Mouse (Mus musculus) midbrain, embryonic 12.5 days (tissue): ENCODE measurements around the gene Vat1. TPM values are rescaled to one million over a fixed set of nuclear protein-coding genes. Genes with fewer than 3 reads are reported as not detected.
"Not testable (repeated sequence)": the region's sequence is repeated elsewhere in the genome, so short reads cannot be mapped to it uniquely, and the experiment has no call there.

Experiments used
- ATAC-seq: fragments of 200-750 bp; cut with Nextera tagmentation; 2 replicates; pipeline ENCODE4 v1.8.0; 2017; ENCODE audit warnings: low read depth, moderate TSS enrichment, moderate library complexity; ENCODE audit not compliant: low FRiP score
- H3K27ac ChIP-seq: fragments of 300-500 bp; sonication (generic); replicated peaks from 2 replicates; pipeline ENCODE4 v1.5.1; 2016; ENCODE audit warnings: mild to moderate bottlenecking
- H3K27me3 ChIP-seq: fragments of 300-500 bp; sonication (generic); 2 replicates; pipeline ENCODE4 v1.6.1; 2016; ENCODE audit warnings: mild to moderate bottlenecking
- H3K36me3 ChIP-seq: fragments of 300-500 bp; sonication (generic); 2 replicates; pipeline ENCODE4 v1.6.1; 2016
- H3K4me1 ChIP-seq: fragments of 300-500 bp; sonication (generic); 2 replicates; pipeline ENCODE4 v1.6.1; 2016
- H3K4me2 ChIP-seq: fragments of 300-500 bp; sonication (generic); replicated peaks from 2 replicates; pipeline ENCODE4 v1.6.1; 2016; ENCODE audit warnings: mild to moderate bottlenecking, moderate library complexity
- H3K4me3 ChIP-seq: fragments of 300-500 bp; sonication (generic); 2 replicates; pipeline ENCODE4 v1.5.1; 2016; ENCODE audit warnings: mild to moderate bottlenecking
- H3K9ac ChIP-seq: fragments of 300-500 bp; sonication (generic); replicated peaks from 2 replicates; pipeline ENCODE4 v1.6.1; 2016; ENCODE audit warnings: mild to moderate bottlenecking, moderate library complexity
- H3K9me3 ChIP-seq: fragments of 300-500 bp; sonication (generic); 2 replicates; pipeline ENCODE4 v1.6.1; 2016; ENCODE audit warnings: mild to moderate bottlenecking
- WGBS: fragments of 180-500 bp; shearing (Covaris S2); methylation state at CpG from one replicate; pipeline ENCODE4 v1.1.7; 2016; 5-methylcytosine and 5-hydroxymethylcytosine counted together
- polyA plus RNA-seq: library from polyadenylated mRNA; unstranded; fragments of >200 nt; fragmentation: Nextera tagmentation; extraction: Ambion mirVana; gene quantifications from 2 replicates; pipeline ENCODE4 v1.2.1, GENCODE M21; 2016

Vat1 gene
- polyA plus RNA-seq, 1 experiment from 2014 or later: 69.3 TPM

- ATAC-seq, H3K9me3 ChIP-seq: not testable (repeated sequence)
- 62% methylated on average over 3 of the region's 3 CpGs for WGBS
Measured at GRCm38 (mm10) chr11:101438006-101438405, 28.0 kb downstream of the Vat1 start.

GRCm38 (mm10) chr11:101436916-101437315 lies 29.1 kb downstream of the Vat1 start:
- Histone ChIP-seq H3K9ac (no peak overlapping the region), H3K9me3 (no peaks in the 10 kb centered on the region), H3K4me1 (no peaks in the 10 kb centered on the region), H3K27ac (peak overlapping the region; percentile 30; the same call in 1 of the 2 replicates), H3K36me3 (peaks cover 37% of the 10 kb centered on the region), H3K4me2 (no peak overlapping the region), H3K27me3 (no peaks in the 10 kb centered on the region), H3K4me3 (no peak overlapping the region)
- WGBS: 44% methylated on average over 4 of the region's 4 CpGs
- no peak for ATAC-seq

More at GRCm38 (mm10) chr11:101438006-101438405, 28.0 kb downstream of the Vat1 start:
- H3K4me2 ChIP-seq, H3K4me3 ChIP-seq, H3K27ac ChIP-seq, H3K4me1 ChIP-seq, H3K27me3 ChIP-seq, H3K9ac ChIP-seq: not testable (repeated sequence)
- peaks cover 29% of the 10 kb centered on the region for H3K36me3 ChIP-seq

- Histone ChIP-seq H3K4me2 (no peak overlapping the region), H3K4me1 (no peaks in the 10 kb centered on the region), H3K27ac (no peak overlapping the region), H3K4me3 (no peak overlapping the region), H3K27me3 (no peaks in the 10 kb centered on the region), H3K9ac (no peak overlapping the region), H3K9me3 (no peaks in the 10 kb centered on the region), H3K36me3 (peaks cover 47% of the 10 kb centered on the region)
- 86% methylated on average over 4 of the region's 4 CpGs for WGBS
- no peak for ATAC-seq
Measured at GRCm38 (mm10) chr11:101435831-101436230, 30.2 kb downstream of the Vat1 start.

- no peaks in the 10 kb centered on the region for H3K9me3 ChIP-seq
- 90% methylated on average over 13 of the region's 13 CpGs for WGBS
- no peak overlapping the region for H3K4me2 ChIP-seq
- H3K27ac ChIP-seq: no peak overlapping the region
- H3K9ac ChIP-seq: 0 out of 2 replicates have a peak overlapping the region, but pooled peaks have one; percentile 4
- peaks cover 66% of the 10 kb centered on the region for H3K36me3 ChIP-seq
- no peak for ATAC-seq
- no peak overlapping the region for H3K4me3 ChIP-seq
- no peaks in the 10 kb centered on the region for H3K4me1 ChIP-seq
- H3K27me3 ChIP-seq: no peaks in the 10 kb centered on the region
Measured at GRCm38 (mm10) chr11:101433396-101433795, 32.6 kb downstream of the Vat1 start.

- Histone ChIP-seq H3K27ac (no peak overlapping the region), H3K9ac (no peak overlapping the region), H3K4me2 (no peak overlapping the region), H3K36me3 (peaks cover 66% of the 10 kb centered on the region), H3K27me3 (no peaks in the 10 kb centered on the region), H3K4me3 (no peak overlapping the region), H3K4me1 (peaks cover 7% of the 10 kb centered on the region), H3K9me3 (no peaks in the 10 kb centered on the region)
- 92% methylated on average over 9 of the region's 9 CpGs for WGBS
- ATAC-seq: no peak
Measured at GRCm38 (mm10) chr11:101431327-101431726, 34.7 kb downstream of the Vat1 start.

- ATAC-seq: no peak
- Histone ChIP-seq H3K27me3 (no peaks in the 10 kb centered on the region; the same call in 1 of the 2 replicates), H3K9ac (peak overlapping the region; percentile 75; the same call in 1 of the 2 replicates), H3K9me3 (no peaks in the 10 kb centered on the region), H3K36me3 (peaks cover 22% of the 10 kb centered on the region), H3K4me3 (peak overlapping the region; percentile 83), H3K27ac (no peak overlapping the region), H3K4me1 (peaks cover 24% of the 10 kb centered on the region), H3K4me2 (peak overlapping the region; percentile 91)
- 68% methylated on average over 8 of the region's 8 CpGs for WGBS
Measured at GRCm38 (mm10) chr11:101426165-101426564, 39.9 kb downstream of the Vat1 start.

GRCm38 (mm10) chr11:101424925-101425813 lies 40.9 kb downstream of the Vat1 start, which contains the start of the genes Rundc1 and Ptges3l:
TSS of gene Rundc1 (plus strand) at chr11:101425085.
TSS of gene Ptges3l (minus strand) at chr11:101425333.
- ATAC-seq: peak; percentile 94
- WGBS: under 1% methylated on average over 80 of the region's 81 CpGs
- peaks cover 24% of the 10 kb centered on the region for H3K4me1 ChIP-seq

GRCm38 (mm10) chr11:101424105-101424851 lies 41.8 kb downstream of the Vat1 start, which contains the start of gene Gm27029:
TSS of gene Gm27029 (minus strand) at chr11:101424796.
- Histone ChIP-seq H3K9me3 (no peaks in the 10 kb centered on the region), H3K4me2 (peak within 1 kb of the TSS; percentile 91), H3K4me1 (peaks cover 24% of the 10 kb centered on the region), H3K4me3 (peak within 1 kb of the TSS; percentile 83), H3K27ac (peak within 1 kb of the TSS; percentile 85), H3K36me3 (peaks cover 4% of the 10 kb centered on the region), H3K27me3 (no peaks in the 10 kb centered on the region; the same call in 1 of the 2 replicates), H3K9ac (peak within 1 kb of the TSS; percentile 75)
- ATAC-seq: peak; percentile 17; the same call in 1 of the 2 replicates
- 8% methylated on average over 23 of the region's 23 CpGs for WGBS

More at GRCm38 (mm10) chr11:101424925-101425813, 40.9 kb downstream of the Vat1 start, which contains the start of the genes Rundc1 and Ptges3l:
- peak within 1 kb of the TSS; percentile 91 for H3K4me2 ChIP-seq
- H3K27ac ChIP-seq: peak within 1 kb of the TSS; percentile 85
- no peaks in the 10 kb centered on the region for H3K9me3 ChIP-seq
- H3K9ac ChIP-seq: peak within 1 kb of the TSS; percentile 75
- peaks cover 13% of the 10 kb centered on the region for H3K36me3 ChIP-seq
- no peaks in the 10 kb centered on the region; the same call in 1 of the 2 replicates for H3K27me3 ChIP-seq
- peak within 1 kb of the TSS; percentile 83 for H3K4me3 ChIP-seq

- H3K9ac ChIP-seq: no peak overlapping the region
- no peak overlapping the region for H3K4me2 ChIP-seq
- H3K4me1 ChIP-seq: peaks cover 15% of the 10 kb centered on the region
- H3K9me3 ChIP-seq: no peaks in the 10 kb centered on the region
- H3K4me3 ChIP-seq: no peak overlapping the region
- 92% methylated on average over 5 of the region's 5 CpGs for WGBS
- no peak overlapping the region for H3K27ac ChIP-seq
- ATAC-seq: no peak
- H3K36me3 ChIP-seq: no peaks in the 10 kb centered on the region
- no peaks in the 10 kb centered on the region; the same call in 1 of the 2 replicates for H3K27me3 ChIP-seq
Measured at GRCm38 (mm10) chr11:101420148-101420547, 45.9 kb downstream of the Vat1 start.

GRCm38 (mm10) chr11:101419610-101420009 lies 46.4 kb downstream of the Vat1 start:
- Histone ChIP-seq H3K9ac (no peak overlapping the region), H3K4me3 (no peak overlapping the region), H3K4me2 (no peak overlapping the region), H3K4me1 (peaks cover 14% of the 10 kb centered on the region), H3K9me3 (no peaks in the 10 kb centered on the region), H3K36me3 (no peaks in the 10 kb centered on the region), H3K27me3 (no peaks in the 10 kb centered on the region; the same call in 1 of the 2 replicates), H3K27ac (no peak overlapping the region)
- no peak for ATAC-seq
- WGBS: 14% methylated on average over 3 of the region's 3 CpGs

- no peak for ATAC-seq
- H3K4me2 ChIP-seq: no peak overlapping the region
- H3K27ac ChIP-seq: no peak overlapping the region
- H3K27me3 ChIP-seq: no peaks in the 10 kb centered on the region; the same call in 1 of the 2 replicates
- H3K4me3 ChIP-seq: no peak overlapping the region
- 59% methylated on average over 6 of the region's 6 CpGs for WGBS
- no peak overlapping the region for H3K9ac ChIP-seq
- no peaks in the 10 kb centered on the region for H3K9me3 ChIP-seq
- peaks cover 1% of the 10 kb centered on the region; the same call in 1 of the 2 replicates for H3K36me3 ChIP-seq
- peaks cover 8% of the 10 kb centered on the region for H3K4me1 ChIP-seq
Measured at GRCm38 (mm10) chr11:101418991-101419390, 47.0 kb downstream of the Vat1 start.
